Mouse (Mus musculus): ENCODE results near the gene Ube2q2. TPM values are rescaled to one million over a fixed set of nuclear protein-coding genes. Genes with fewer than 3 reads are reported as not detected.
"Not testable (repeated sequence)": the region's sequence is repeated elsewhere in the genome, so short reads cannot be mapped to it uniquely, and the experiment has no call there.

Gene Ube2q2
- polyA plus RNA-seq, 1 experiment = 19.8 TPM

DNA sequence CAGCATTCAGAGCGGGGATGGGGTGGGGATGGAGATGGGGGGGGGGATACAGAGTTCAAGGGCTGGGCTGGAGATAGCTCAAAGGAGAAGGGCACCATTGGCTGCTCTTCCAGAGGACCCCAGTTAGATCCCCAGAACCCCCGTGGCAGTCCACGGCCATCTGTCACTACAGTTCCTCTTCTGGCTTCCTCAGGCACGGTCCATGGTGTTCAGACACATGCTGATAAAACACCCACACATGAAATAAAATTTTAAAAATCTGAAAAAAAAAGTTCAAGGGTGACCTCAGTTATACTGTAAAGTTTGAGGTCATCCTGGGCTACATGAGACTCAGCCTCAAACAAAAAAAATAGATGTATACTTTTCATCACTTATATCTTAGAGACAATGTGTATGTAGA, 99.8 kb downstream of the Ube2q2 start:
- Histone ChIP-seq H3K27me3 (ENCODE audit: control insufficient read depth, insufficient read depth, low read length) (no peaks in the 10 kb centered on the region), H3K36me3 (ENCODE audit: control insufficient read depth, insufficient read depth, low read length) (no peaks in the 10 kb centered on the region)

DNA sequence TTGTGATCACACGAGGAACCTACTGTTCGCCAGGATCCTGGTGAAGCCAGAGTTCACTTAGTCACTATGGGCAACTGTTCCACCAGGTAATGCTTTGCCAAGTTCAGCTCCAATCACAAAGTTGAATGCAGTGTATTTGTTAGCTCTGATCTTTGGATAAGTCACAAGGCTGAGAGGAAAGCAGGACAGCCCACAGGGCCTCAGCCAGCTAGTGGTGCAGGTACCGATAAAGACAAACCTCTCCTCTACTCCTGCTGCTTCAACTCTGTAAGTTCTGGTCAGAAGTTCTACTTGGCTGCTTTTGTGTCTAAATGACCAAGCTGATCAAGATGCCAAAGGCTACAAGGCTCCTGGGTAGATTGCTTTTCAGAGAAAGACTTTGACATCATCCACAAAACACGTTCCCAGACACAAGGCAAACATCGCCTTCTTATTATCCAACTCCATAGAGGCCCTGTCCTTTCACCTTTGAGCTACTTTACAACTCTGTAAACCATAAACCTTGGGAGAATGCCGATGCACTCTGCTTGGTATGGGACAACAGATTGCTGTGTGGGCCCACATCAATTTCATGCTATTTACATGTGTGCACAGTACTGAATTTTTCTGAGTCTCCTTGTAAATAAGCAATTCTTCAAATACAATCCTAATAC, 102.1 kb downstream of the Ube2q2 start:
- TF ChIP-seq POLR2A (IDR thresholded peaks at IDR 0.05; ENCODE audit: control insufficient read depth, low read depth, low read length) (no peak), CTCF (IDR thresholded peaks at IDR 0.05; ENCODE audit: control insufficient read depth, insufficient read depth, insufficient replicate concordance, low read depth, low read length) (no peak)
- H3K27me3 ChIP-seq (ENCODE audit: control insufficient read depth, insufficient read depth, low read length) = no peaks in the 10 kb centered on the region

More for the DNA sequence above, 99.8 kb downstream of the Ube2q2 start:
- Histone ChIP-seq H3K4me3 (ENCODE audit: control insufficient read depth, low read depth, low read length) (no peak overlapping the region), H3K27ac (ENCODE audit: control insufficient read depth, insufficient read depth, low read depth, low read length) (no peak overlapping the region), H3K4me1 (ENCODE audit: control insufficient read depth, insufficient read depth, low read length) (no peaks in the 10 kb centered on the region)
- TF ChIP-seq CTCF (IDR thresholded peaks at IDR 0.05; ENCODE audit: control insufficient read depth, insufficient read depth, insufficient replicate concordance, low read depth, low read length) = no peak

DNA sequence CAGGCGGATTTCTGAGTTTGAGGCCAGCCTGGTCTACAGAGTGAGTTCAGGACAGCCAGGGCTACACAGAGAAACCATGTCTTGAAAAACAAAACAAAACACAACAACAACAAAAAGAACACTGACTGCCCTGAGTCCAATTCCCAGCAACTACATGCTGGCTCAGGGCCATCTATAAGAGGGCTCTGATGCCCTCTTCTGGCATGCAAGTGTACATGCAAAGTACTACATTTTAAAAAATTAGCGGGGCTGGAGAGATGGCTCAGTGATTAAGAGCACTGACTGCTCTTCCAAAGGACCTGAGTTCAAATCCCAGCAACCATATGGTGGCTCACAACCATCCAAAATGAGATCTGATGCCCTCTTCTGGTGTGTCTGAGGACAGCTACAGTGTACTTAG, 103.4 kb downstream of the Ube2q2 start:
- H3K4me1 ChIP-seq (ENCODE audit: control insufficient read depth, insufficient read depth, low read length); H3K27ac ChIP-seq (ENCODE audit: control insufficient read depth, insufficient read depth, low read depth, low read length); H3K27me3 ChIP-seq (ENCODE audit: control insufficient read depth, insufficient read depth, low read length); H3K36me3 ChIP-seq (ENCODE audit: control insufficient read depth, insufficient read depth, low read length); H3K4me3 ChIP-seq (ENCODE audit: control insufficient read depth, low read depth, low read length): not testable (repeated sequence)

More for the DNA sequence above, 102.1 kb downstream of the Ube2q2 start:
- no peaks in the 10 kb centered on the region for H3K36me3 ChIP-seq (ENCODE audit: control insufficient read depth, insufficient read depth, low read length)
- no peak overlapping the region for H3K4me3 ChIP-seq (ENCODE audit: control insufficient read depth, low read depth, low read length)
- H3K27ac ChIP-seq (ENCODE audit: control insufficient read depth, insufficient read depth, low read depth, low read length) = no peak overlapping the region
- no peaks in the 10 kb centered on the region for H3K4me1 ChIP-seq (ENCODE audit: control insufficient read depth, insufficient read depth, low read length)

DNA sequence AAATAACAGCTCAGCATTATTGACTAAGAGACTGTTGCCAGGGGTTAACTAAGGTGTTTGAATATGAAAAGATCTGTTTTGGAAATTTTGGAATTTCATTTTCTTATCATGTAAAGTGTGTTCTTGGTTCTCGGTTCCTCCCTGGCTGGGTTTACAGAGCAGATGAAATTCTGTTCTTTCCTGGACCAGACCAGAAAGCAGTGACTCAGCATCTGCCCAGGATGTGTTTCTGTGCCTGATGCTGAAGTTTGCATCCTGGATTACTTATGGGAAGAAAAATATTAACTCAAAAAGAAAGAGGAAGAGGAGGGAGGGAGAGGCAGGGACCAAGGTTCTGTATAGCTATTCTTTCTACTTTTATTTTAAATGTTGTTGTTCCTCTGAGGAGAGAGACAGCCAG, 105.2 kb downstream of the Ube2q2 start:
- TF ChIP-seq POLR2A (IDR thresholded peaks at IDR 0.05; ENCODE audit: control insufficient read depth, low read depth, low read length) (no peak), CTCF (IDR thresholded peaks at IDR 0.05; ENCODE audit: control insufficient read depth, insufficient read depth, insufficient replicate concordance, low read depth, low read length) (no peak)
- Histone ChIP-seq H3K27me3 (ENCODE audit: control insufficient read depth, insufficient read depth, low read length) (no peaks in the 10 kb centered on the region), H3K36me3 (ENCODE audit: control insufficient read depth, insufficient read depth, low read length) (no peaks in the 10 kb centered on the region), H3K4me3 (ENCODE audit: control insufficient read depth, low read depth, low read length) (no peak overlapping the region), H3K4me1 (ENCODE audit: control insufficient read depth, insufficient read depth, low read length) (no peaks in the 10 kb centered on the region), H3K27ac (ENCODE audit: control insufficient read depth, insufficient read depth, low read depth, low read length) (no peak overlapping the region)

DNA sequence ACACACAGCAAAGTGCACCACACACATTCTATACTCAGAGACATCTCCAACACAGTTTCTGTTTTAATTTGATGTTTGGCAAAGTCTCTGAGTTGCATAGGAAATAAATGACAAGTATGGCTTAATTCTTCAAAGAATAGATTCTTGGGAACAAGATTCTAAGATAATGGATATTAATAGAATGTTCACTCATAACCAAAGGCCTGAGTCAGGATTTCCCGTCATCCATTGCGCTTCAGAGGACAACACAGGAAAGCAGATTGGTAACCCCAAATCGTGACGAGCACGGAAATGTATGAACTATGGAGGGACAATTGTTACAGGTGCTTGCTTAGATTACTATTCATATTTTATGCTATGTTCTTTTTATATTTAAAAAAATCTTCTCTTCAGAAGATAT, 106.4 kb downstream of the Ube2q2 start:
- H3K27ac ChIP-seq (ENCODE audit: control insufficient read depth, insufficient read depth, low read depth, low read length) = no peak overlapping the region
- no peaks in the 10 kb centered on the region for H3K27me3 ChIP-seq (ENCODE audit: control insufficient read depth, insufficient read depth, low read length)
- H3K36me3 ChIP-seq (ENCODE audit: control insufficient read depth, insufficient read depth, low read length) = no peaks in the 10 kb centered on the region
- no peaks in the 10 kb centered on the region for H3K4me1 ChIP-seq (ENCODE audit: control insufficient read depth, insufficient read depth, low read length)
- TF ChIP-seq POLR2A (IDR thresholded peaks at IDR 0.05; ENCODE audit: control insufficient read depth, low read depth, low read length) = no peak
- no peak for TF ChIP-seq CTCF (IDR thresholded peaks at IDR 0.05; ENCODE audit: control insufficient read depth, insufficient read depth, insufficient replicate concordance, low read depth, low read length)
- H3K4me3 ChIP-seq (ENCODE audit: control insufficient read depth, low read depth, low read length) = no peak overlapping the region

DNA sequence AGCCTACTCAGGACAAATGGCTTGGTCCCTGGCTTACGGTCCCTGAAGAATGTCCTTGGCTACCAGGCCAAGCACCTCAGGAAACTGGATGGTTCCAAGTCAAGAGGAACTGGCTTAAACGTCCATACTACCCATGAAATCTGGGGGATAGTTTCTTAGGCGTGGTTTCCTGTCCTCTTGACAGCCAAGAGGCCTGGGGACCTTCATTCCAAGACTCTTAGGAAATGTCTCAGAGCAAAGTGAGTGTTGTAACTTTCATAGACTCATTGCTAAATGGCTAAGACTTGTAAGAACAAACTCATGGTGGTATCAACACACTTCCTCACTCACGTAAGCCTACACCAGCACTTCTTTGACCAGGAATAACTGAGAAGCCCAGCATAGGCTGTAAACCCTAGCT, 107.0 kb downstream of the Ube2q2 start:
- no peaks in the 10 kb centered on the region for H3K36me3 ChIP-seq (ENCODE audit: control insufficient read depth, insufficient read depth, low read length)
- no peaks in the 10 kb centered on the region for H3K4me1 ChIP-seq (ENCODE audit: control insufficient read depth, insufficient read depth, low read length)
- H3K27ac ChIP-seq (ENCODE audit: control insufficient read depth, insufficient read depth, low read depth, low read length) = no peak overlapping the region
- H3K27me3 ChIP-seq (ENCODE audit: control insufficient read depth, insufficient read depth, low read length) = no peaks in the 10 kb centered on the region
- no peak overlapping the region for H3K4me3 ChIP-seq (ENCODE audit: control insufficient read depth, low read depth, low read length)
- TF ChIP-seq POLR2A (IDR thresholded peaks at IDR 0.05; ENCODE audit: control insufficient read depth, low read depth, low read length) (no peak), CTCF (IDR thresholded peaks at IDR 0.05; ENCODE audit: control insufficient read depth, insufficient read depth, insufficient replicate concordance, low read depth, low read length) (no peak)

DNA sequence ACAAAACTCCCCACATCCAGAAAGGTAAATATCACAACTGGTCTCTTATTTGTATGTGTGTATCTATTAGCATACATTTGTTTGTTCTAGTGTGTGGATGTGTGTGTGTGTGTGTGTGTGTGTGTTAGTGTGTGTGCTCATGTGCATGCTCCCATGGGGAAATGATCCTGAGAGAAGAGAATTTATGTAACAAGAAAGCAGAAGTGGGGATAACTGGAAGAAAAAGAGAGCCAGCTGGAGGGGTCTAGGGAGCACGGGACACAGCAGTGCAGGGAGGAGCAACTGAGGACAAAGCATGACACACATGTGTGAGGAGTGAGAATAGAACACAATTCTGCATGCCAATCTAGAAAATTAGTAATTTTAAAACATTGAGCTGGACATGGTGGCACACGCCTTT, 108.5 kb downstream of the Ube2q2 start:
- no peak overlapping the region for H3K27ac ChIP-seq (ENCODE audit: control insufficient read depth, insufficient read depth, low read depth, low read length)
- no peaks in the 10 kb centered on the region for H3K27me3 ChIP-seq (ENCODE audit: control insufficient read depth, insufficient read depth, low read length)
- H3K4me3 ChIP-seq (ENCODE audit: control insufficient read depth, low read depth, low read length) = no peak overlapping the region
- no peak for TF ChIP-seq POLR2A (IDR thresholded peaks at IDR 0.05; ENCODE audit: control insufficient read depth, low read depth, low read length)
- TF ChIP-seq CTCF (IDR thresholded peaks at IDR 0.05; ENCODE audit: control insufficient read depth, insufficient read depth, insufficient replicate concordance, low read depth, low read length) = no peak
- no peaks in the 10 kb centered on the region for H3K36me3 ChIP-seq (ENCODE audit: control insufficient read depth, insufficient read depth, low read length)
- no peaks in the 10 kb centered on the region for H3K4me1 ChIP-seq (ENCODE audit: control insufficient read depth, insufficient read depth, low read length)

Other genes with a start within 250 kb of the Ube2q2 start
- 0.16 and 0.36 TPM in 2 replicates for gene Hykk, start 231.6 kb upstream of the Ube2q2 start, polyA plus RNA-seq (2012; rRNA removed)
- 56.6 and 80.4 TPM in 2 replicates for gene Psma4, start 198.1 kb upstream of the Ube2q2 start, polyA plus RNA-seq (2012; rRNA removed)
- 0.25 TPM in 1 of 2 replicates, not detected in the other for gene AY074887, start 197.9 kb upstream of the Ube2q2 start, polyA plus RNA-seq (2012; rRNA removed)
- gene Chrna5, start 168.0 kb upstream of the Ube2q2 start, polyA plus RNA-seq (2012; rRNA removed) = 6.7 and 9.2 TPM in 2 replicates
- 0.05 and 0.06 TPM in 2 replicates for gene Chrna3, start 122.3 kb upstream of the Ube2q2 start, polyA plus RNA-seq (2012; rRNA removed)
- gene Chrnb4, start 100.1 kb upstream of the Ube2q2 start, polyA plus RNA-seq (2012; rRNA removed) = 1.7 and 2.0 TPM in 2 replicates
- gene Fbxo22, start 60.1 kb downstream of the Ube2q2 start, polyA plus RNA-seq (2012; rRNA removed) = 4.9 and 6.2 TPM in 2 replicates
- gene Nrg4, start 178.0 kb downstream of the Ube2q2 start, polyA plus RNA-seq (2012; rRNA removed) = 0.70 and 0.85 TPM in 2 replicates
- gene Tmem266, start 178.1 kb downstream of the Ube2q2 start, polyA plus RNA-seq (2012; rRNA removed) = 0.54 and 0.69 TPM in 2 replicates

Data from testis, adult 2 months (tissue).